Mouse (Mus musculus) neural tube, embryonic 14.5 days (tissue): ENCODE data around the gene Ifna5. TPM values are rescaled to one million over a fixed set of nuclear protein-coding genes. Genes with fewer than 3 reads are reported as not detected.

Source experiments
- ATAC-seq: fragments of 200-750 bp; cut with Nextera tagmentation; 2 replicates; pipeline ENCODE4 v1.8.0; 2017; ENCODE audit warnings: low read depth, mild to moderate bottlenecking, moderate TSS enrichment, moderate library complexity
- H3K27ac ChIP-seq: fragments of 300-500 bp; sonication (generic); 2 replicates; pipeline ENCODE4 v1.5.1; 2014; ENCODE audit warnings: low read depth, mild to moderate bottlenecking, control low read depth, low read length, moderate library complexity, mixed read lengths
- H3K27me3 ChIP-seq: fragments of 300-500 bp; sonication (generic); 2 replicates; pipeline ENCODE4 v1.6.1; 2014; ENCODE audit warnings: low read length; ENCODE audit not compliant: control insufficient read depth, insufficient read depth
- H3K36me3 ChIP-seq: fragments of 300-500 bp; sonication (generic); 2 replicates; pipeline ENCODE4 v1.6.1; 2014; ENCODE audit warnings: low read length, mixed read lengths; ENCODE audit not compliant: control insufficient read depth, insufficient read depth
- H3K4me1 ChIP-seq: fragments of 300-500 bp; sonication (generic); 2 replicates; pipeline ENCODE4 v1.6.1; 2014; ENCODE audit warnings: low read length; ENCODE audit not compliant: control insufficient read depth, insufficient read depth
- H3K4me2 ChIP-seq: fragments of 300-500 bp; sonication (generic); 2 replicates; pipeline ENCODE4 v1.6.1; 2014; ENCODE audit warnings: mild to moderate bottlenecking, low read depth, low read length, control low read depth
- H3K4me3 ChIP-seq: fragments of 300-500 bp; sonication (generic); 2 replicates; pipeline ENCODE4 v1.5.1; 2014; ENCODE audit warnings: low read depth, low read length, control low read depth, mixed read lengths
- H3K9ac ChIP-seq: fragments of 300-500 bp; sonication (generic); replicated peaks from 2 replicates; pipeline ENCODE4 v1.6.1; 2014; ENCODE audit warnings: low read depth, mild to moderate bottlenecking, control low read depth, low read length, mixed read lengths
- H3K9me3 ChIP-seq: fragments of 300-500 bp; sonication (generic); 2 replicates; pipeline ENCODE4 v1.6.1; 2016; ENCODE audit warnings: low read length; ENCODE audit not compliant: control insufficient read depth
- WGBS: fragments of 180-500 bp; shearing (Covaris S2); extraction: QIAGEN DNeasy Blood & Tissue Kit; methylation state at CpG from one replicate; pipeline ENCODE4 v1.1.7; 2014; 5-methylcytosine and 5-hydroxymethylcytosine counted together
- polyA plus RNA-seq: library from polyadenylated mRNA; unstranded; fragments of >200 nt; fragmentation: Nextera tagmentation; extraction: Ambion mirVana; gene quantifications from 2 replicates; pipeline ENCODE4 v1.2.1, GENCODE M21; 2014

The Ifna5 gene
- polyA plus RNA-seq, 1 experiment from 2014 or later: not detected

DNA sequence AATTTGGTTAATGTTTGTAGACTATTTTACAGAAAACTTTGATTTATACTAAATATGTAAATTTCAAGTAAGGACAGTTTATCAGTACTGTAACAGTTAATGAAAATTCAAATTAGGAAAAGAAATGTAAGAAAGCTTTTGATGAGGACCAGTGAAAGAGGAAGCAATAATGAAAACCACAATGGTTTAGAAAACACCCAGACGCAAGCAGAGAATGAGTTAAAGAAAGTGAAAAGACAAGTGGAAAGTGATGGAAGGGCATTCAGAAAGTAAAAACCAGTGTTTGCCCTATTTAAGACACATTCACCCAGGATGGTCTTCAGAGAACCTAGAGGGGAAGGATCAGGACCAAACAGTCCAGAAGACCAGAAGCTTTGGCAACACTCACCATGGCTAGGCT lies 14.4 kb downstream of the Ifna5 start, which contains the start of gene Ifna1:
Ifna1 (plus strand) TSS at position 390 of the 400 bp plus-strand sequence.
- Histone ChIP-seq H3K27ac (no peak within 1 kb of the TSS), H3K27me3 (no peaks in the 10 kb centered on the region), H3K36me3 (no peaks in the 10 kb centered on the region), H3K4me1 (no peaks in the 10 kb centered on the region), H3K9me3 (no peaks in the 10 kb centered on the region), H3K4me2 (no peak within 1 kb of the TSS), H3K4me3 (no peak within 1 kb of the TSS), H3K9ac (no peak within 1 kb of the TSS)
- ATAC-seq: no peak
- 68% methylated on average over 1 of the region's 1 CpGs for WGBS

DNA sequence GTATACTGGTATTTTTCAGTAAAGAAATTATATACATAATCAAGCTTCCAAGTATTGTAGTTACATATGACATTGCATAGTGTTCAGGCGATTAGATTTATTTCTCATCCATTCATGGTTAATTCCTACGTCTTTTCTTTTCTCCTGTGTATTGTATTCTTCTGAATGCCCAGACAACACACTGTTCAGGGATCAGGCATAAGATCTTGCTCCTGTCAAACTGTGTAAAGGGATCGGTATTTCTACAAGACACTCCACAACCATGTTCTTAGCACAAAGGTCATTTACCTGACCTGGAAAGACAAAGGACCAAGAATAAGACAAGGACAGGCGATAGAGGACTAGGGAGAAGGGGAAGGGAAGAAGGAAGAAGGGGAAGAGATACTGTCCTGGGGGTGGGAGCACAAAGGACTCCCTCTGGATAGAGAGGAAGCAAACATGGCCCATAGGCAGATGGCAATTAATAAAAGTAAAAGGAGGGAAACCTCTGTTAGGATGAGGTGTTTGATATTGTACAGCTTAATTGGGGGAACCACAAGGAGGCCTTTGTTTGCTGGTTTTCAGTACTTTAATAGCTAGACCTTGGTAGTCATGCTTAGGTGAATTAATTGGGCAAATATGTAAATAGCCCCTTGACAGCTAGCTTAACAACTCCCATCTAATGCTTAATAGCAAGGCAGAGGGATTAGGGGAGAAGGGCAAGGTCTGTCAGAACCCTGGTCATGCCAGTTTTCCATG lies 15.9 kb downstream of the Ifna5 start:
- no peak for ATAC-seq
- Histone ChIP-seq H3K36me3 (no peaks in the 10 kb centered on the region), H3K4me1 (no peaks in the 10 kb centered on the region), H3K27ac (no peak overlapping the region), H3K4me3 (no peak overlapping the region), H3K4me2 (no peak overlapping the region), H3K9me3 (no peaks in the 10 kb centered on the region), H3K27me3 (no peaks in the 10 kb centered on the region), H3K9ac (no peak overlapping the region)
- 28% methylated on average over 4 of the region's 4 CpGs for WGBS

DNA sequence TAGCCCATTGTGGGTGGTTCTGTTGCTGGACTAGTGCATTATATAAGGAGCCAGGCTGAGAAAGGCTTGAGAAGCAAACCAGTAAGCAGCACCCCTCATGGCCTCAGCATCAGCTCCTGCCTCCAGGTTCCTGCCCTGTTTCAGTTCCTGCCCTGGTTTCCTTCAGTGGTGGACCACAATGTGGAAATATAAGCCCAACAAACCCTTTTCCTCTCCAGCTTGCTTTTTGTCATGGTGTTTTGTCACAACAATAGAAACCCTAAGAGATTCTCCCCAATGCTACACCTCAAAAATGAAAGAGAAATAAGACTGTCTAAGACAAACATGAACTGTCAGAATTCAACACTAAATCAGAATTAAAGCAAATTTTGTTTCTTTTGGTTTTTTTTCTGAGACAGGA lies 23.9 kb downstream of the Ifna5 start:
- no peak overlapping the region for H3K4me2 ChIP-seq

DNA sequence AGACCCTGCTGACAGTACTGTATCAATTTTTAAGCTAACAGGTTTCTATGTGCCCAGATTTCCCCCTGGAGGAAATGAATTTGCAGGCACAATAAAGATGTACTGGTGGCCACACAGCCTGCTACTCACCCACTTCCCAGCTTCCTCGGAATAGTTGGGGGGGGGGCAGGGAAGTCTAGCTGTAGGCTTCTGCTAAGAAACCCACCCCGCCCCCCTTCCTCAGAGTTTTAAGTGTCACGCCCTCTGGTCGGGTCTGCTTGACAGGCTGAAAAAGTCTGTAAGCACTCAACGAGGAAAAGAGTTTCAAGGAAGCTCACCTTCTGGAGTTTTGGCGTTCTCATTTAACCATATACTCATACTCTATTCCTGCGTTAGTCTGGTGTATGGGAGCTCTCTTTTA lies 28.0 kb downstream of the Ifna5 start:
- H3K4me1 ChIP-seq: no peaks in the 10 kb centered on the region
- H3K9me3 ChIP-seq: no peaks in the 10 kb centered on the region
- no peak overlapping the region for H3K4me2 ChIP-seq
- 14% methylated on average over 7 of the region's 7 CpGs for WGBS
- no peaks in the 10 kb centered on the region for H3K27me3 ChIP-seq
- H3K27ac ChIP-seq: no peak overlapping the region
- no peak overlapping the region for H3K9ac ChIP-seq
- H3K36me3 ChIP-seq: no peaks in the 10 kb centered on the region
- ATAC-seq: no peak
- no peak overlapping the region for H3K4me3 ChIP-seq

More for the DNA sequence above, 23.9 kb downstream of the Ifna5 start:
- H3K4me3 ChIP-seq: no peak overlapping the region
- no peaks in the 10 kb centered on the region for H3K4me1 ChIP-seq
- no peak overlapping the region for H3K9ac ChIP-seq
- H3K36me3 ChIP-seq: no peaks in the 10 kb centered on the region
- no peak overlapping the region for H3K27ac ChIP-seq
- ATAC-seq: no peak
- no peaks in the 10 kb centered on the region for H3K9me3 ChIP-seq
- H3K27me3 ChIP-seq: no peaks in the 10 kb centered on the region

DNA sequence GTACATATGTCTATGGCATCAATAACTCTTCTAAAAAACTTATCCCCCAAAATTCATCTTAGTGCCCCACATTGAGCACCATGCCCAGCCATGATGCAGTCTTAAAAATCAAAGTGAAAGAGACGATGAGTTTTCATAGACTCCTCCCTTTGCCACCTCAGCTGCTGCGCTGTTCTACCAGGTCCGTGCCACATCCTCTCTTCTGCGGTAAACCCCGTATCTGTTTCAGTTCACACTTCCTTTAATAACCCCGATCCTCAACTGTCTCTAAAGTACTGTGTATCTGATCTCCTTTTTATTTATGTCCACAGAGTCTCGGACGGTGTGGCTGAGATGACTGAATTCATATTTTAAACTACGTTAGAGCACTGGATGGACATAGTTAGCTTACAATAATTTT lies 29.3 kb downstream of the Ifna5 start:
- no peaks in the 10 kb centered on the region for H3K36me3 ChIP-seq
- 80% methylated on average over 9 of the region's 9 CpGs for WGBS
- no peak overlapping the region for H3K27ac ChIP-seq
- H3K4me3 ChIP-seq: no peak overlapping the region
- no peak overlapping the region for H3K4me2 ChIP-seq
- no peak overlapping the region for H3K9ac ChIP-seq
- no peaks in the 10 kb centered on the region for H3K4me1 ChIP-seq
- H3K9me3 ChIP-seq: no peaks in the 10 kb centered on the region
- ATAC-seq: no peak
- H3K27me3 ChIP-seq: no peaks in the 10 kb centered on the region

DNA sequence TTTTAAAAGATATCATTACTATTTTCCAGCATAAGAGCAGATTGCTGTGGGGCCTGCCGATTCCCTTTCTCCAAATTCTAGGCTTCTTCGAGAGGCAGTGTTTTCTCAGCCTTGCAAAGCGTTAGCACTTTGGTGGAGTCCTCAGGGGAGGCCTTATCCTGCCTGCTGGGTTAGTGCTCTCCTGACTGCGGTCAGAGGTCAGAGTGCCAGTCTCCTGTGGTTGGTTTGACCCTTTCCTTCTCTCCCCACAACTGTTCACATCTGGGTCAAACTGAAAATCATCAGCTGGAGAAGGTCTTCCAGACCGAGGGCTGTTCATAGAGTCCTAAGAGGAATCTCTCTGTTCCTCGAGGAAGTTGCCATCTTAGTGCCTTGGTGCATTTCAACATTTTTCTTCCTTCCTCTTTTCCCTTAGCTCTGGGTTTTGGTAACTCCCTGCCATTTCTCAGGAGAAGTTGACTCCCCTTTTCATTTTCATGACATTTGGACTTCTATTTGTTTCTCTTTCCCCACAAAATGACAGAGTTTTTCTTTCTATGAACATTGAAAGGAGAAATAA lies 29.8 kb downstream of the Ifna5 start:
- H3K27me3 ChIP-seq: no peaks in the 10 kb centered on the region
- 67% methylated on average over 6 of the region's 6 CpGs for WGBS
- no peak overlapping the region for H3K9ac ChIP-seq
- no peak for ATAC-seq
- no peaks in the 10 kb centered on the region for H3K4me1 ChIP-seq
- no peaks in the 10 kb centered on the region for H3K36me3 ChIP-seq
- no peaks in the 10 kb centered on the region for H3K9me3 ChIP-seq
- H3K27ac ChIP-seq: no peak overlapping the region
- H3K4me2 ChIP-seq: no peak overlapping the region
- H3K4me3 ChIP-seq: no peak overlapping the region

DNA sequence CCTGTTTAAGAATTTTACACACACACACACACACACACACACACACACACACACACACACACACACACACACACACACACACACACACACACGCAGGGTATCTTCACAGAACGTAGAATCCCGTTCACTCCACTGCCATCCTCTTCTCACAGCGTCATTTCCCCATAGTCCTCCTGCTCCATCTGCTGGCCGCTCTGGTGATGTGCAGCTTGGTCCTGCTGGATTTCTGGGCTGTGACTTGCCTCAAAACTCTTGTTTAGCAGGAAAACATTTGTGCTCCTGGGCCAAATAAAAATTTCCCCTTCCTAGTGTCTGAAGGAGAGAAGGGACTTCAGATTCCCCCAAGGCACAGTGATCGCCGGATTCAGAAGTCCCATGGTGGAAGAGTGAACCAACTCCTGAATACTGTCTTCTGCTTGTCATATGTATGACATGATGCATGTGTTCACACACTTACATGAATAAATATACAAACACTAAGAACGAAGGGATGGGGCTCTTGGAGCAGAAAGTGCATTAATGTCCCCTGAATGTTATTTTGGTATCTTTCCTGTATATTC lies 32.1 kb downstream of the Ifna5 start:
- no peaks in the 10 kb centered on the region for H3K27me3 ChIP-seq
- WGBS: under 1% methylated on average over 8 of the region's 8 CpGs
- H3K36me3 ChIP-seq: no peaks in the 10 kb centered on the region
- H3K27ac ChIP-seq: no peak overlapping the region
- no peak overlapping the region for H3K9ac ChIP-seq
- peak; percentile 82 for ATAC-seq
- H3K4me3 ChIP-seq: peak overlapping the region; percentile 42
- H3K9me3 ChIP-seq: no peaks in the 10 kb centered on the region
- H3K4me1 ChIP-seq: no peaks in the 10 kb centered on the region
- H3K4me2 ChIP-seq: peak overlapping the region; percentile 89

DNA sequence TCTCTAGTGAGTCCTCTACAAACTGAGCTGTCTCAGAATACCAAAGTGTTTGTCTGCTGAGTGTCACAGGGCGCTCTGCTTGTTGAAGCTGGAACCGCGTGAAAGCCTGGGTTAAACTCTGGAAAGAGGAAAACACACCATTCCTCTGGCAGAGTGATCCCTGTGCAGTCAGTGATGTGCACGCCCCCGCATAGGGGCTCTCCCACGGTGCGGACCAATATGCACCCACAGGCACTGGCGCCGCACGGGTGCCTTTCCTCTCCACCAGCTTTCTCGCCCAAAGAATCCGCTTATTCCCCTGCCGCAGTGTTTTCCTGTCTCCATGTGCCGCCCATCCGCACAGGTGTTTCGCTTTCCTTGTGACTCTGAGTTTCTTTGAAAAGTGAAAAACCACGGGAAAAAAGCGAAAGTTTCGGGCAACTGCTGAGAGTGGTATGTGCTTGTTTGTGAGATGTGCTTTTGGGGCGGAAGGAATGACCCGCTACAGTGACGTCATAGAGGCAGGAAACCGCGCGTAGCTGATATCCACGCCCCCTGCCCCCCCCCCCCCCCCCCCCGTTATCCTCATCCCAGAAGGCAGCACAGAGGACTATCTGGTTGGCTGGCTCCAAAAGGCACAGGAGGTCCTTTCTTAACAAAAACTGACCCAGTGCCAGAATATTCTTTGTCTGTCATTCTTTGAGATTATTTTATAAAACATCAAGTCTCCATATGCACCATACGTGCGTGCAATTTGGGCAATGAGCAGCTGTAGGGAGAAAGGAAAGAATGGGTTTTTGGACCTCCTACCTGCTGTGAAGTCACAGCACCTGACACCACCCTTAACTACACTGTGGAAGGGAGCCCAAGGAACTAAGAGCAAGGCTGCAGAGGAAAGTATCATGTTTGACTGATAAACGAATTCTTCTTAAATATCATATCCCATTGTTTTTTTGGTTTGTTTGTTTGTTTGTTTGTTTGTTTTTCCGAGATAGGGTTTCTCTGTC lies 32.9 kb downstream of the Ifna5 start:
- peak overlapping the region; percentile 35 for H3K9ac ChIP-seq
- H3K27ac ChIP-seq: no peak overlapping the region
- peak overlapping the region; percentile 42 for H3K4me3 ChIP-seq
- no peaks in the 10 kb centered on the region for H3K36me3 ChIP-seq
- ATAC-seq: peak; percentile 80
- H3K4me2 ChIP-seq: peak overlapping the region; percentile 89
- 8% methylated on average over 31 of the region's 31 CpGs for WGBS
- no peaks in the 10 kb centered on the region for H3K27me3 ChIP-seq
- no peaks in the 10 kb centered on the region for H3K4me1 ChIP-seq
- no peaks in the 10 kb centered on the region for H3K9me3 ChIP-seq
